Mouse (Mus musculus): ENCODE measurements around the gene Opn5. TPM values are rescaled to one million over a fixed set of nuclear protein-coding genes. Genes with fewer than 3 reads are reported as not detected.

Opn5 gene
- total RNA-seq (2023) = not detected

GRCm38 (mm10) chr17:42611295-42611694 is at the start of gene Opn5:
Gene Opn5, minus strand, starts transcription at chr17:42611395.

Other genes with a start within 250 kb of the Opn5 start
- gene Adgrf4, start 80.9 kb upstream of the Opn5 start, total RNA-seq (2023) = not detected
- gene Adgrf2, start 130.8 kb upstream of the Opn5 start, total RNA-seq (2023) = not detected

All from T-cell, adult 66 days (primary cell).